Mouse (Mus musculus): ENCODE results near the gene Rgs9bp. TPM values are rescaled to one million over a fixed set of nuclear protein-coding genes. Genes with fewer than 3 reads are reported as not detected.
"Not testable (repeated sequence)": the region's sequence is repeated elsewhere in the genome, so short reads cannot be mapped to it uniquely, and the experiment has no call there.

Rgs9bp gene
- polyA plus RNA-seq, 1 experiment from 2014 or later, result 0.25 TPM

DNA sequence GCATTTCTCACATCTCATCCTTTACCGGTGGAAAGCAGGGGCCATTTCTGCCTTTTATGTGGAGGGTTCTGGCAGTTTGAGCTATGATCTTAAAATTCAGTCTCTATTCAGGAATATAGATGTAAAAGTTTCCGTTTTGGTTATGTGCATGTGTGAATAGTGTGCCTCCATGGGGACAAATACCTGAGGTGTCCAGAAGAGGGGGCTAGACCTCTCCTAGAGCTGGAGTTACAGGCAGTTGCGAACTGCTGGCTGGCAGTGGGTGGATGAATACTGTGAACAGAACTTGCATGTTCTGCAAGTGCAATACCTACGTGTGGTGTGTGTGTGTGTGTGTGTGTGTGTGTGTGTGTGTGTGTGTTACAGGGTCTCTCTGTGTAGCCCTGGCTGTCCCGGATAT is 2.7 kb downstream of the Rgs9bp start:
- ATAC-seq (replicated peaks; ENCODE audit: insufficient number of reproducible peaks, insufficient read depth, low FRiP score, low read depth), result no peak
- H3K9me3 ChIP-seq (replicated peaks), result no peaks in the 10 kb centered on the region
- H3K36me3 ChIP-seq, result no peaks in the 10 kb centered on the region
- peaks cover 26% of the 10 kb centered on the region for H3K27me3 ChIP-seq
- WGBS, result 68% methylated on average over 5 of the region's 5 CpGs
- no peak overlapping the region for H3K27ac ChIP-seq
- no peak overlapping the region for H3K4me3 ChIP-seq
- no peak overlapping the region for H3K9ac ChIP-seq
- H3K4me2 ChIP-seq, result no peak overlapping the region
- H3K4me1 ChIP-seq (replicated peaks), result peaks cover 27% of the 10 kb centered on the region

DNA sequence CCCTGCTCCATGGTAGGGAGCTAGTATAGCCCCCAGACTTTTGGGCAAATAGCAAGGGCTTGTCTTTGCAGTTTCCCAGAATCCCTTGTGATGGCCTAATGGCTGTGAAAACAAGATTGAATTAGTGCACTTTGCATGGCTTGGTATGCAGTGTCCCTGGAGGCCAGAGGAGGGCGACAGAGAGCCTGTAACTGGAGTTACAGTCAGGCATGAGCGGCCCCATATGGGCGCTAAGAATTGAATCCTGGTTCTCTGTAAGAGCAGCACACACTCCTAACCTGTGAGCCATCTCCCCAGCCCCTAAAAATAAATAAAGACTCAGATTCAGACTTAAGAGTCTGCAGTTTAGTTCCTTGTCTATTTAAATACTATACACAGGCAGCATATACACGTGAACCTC is 5.5 kb downstream of the Rgs9bp start:
- no peaks in the 10 kb centered on the region for H3K9me3 ChIP-seq (replicated peaks)
- H3K4me2 ChIP-seq, result no peak overlapping the region
- WGBS, result 32% methylated on average over 4 of the region's 4 CpGs
- no peaks in the 10 kb centered on the region for H3K36me3 ChIP-seq
- no peak overlapping the region for H3K9ac ChIP-seq
- peaks cover 29% of the 10 kb centered on the region for H3K27me3 ChIP-seq
- no peak overlapping the region for H3K4me3 ChIP-seq
- H3K27ac ChIP-seq, result no peak overlapping the region
- ATAC-seq (replicated peaks; ENCODE audit: insufficient number of reproducible peaks, insufficient read depth, low FRiP score, low read depth), result no peak
- peaks cover 14% of the 10 kb centered on the region for H3K4me1 ChIP-seq (replicated peaks)

DNA sequence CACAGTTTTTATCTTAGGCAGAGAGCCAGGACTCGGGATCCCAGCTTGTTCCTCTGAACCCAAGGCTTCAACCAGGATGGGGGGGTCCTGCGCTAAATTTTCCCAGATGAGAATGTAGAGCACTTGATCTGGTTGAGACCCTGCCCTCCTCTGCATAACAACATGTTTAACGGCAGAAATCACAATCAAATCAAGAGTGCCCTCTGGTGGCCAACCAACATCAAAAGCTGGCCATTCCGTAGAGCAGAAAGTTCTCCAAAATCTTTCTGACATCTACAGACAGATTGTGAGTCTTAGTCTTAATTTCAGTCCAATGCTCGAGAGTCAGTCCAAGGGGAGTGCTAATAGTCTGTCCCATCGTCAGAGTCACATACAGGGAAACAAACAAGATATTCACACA is 14.5 kb downstream of the Rgs9bp start:
- H3K9me3 ChIP-seq (replicated peaks); H3K4me1 ChIP-seq (replicated peaks); ATAC-seq (replicated peaks; ENCODE audit: insufficient number of reproducible peaks, insufficient read depth, low FRiP score, low read depth); H3K27me3 ChIP-seq; H3K36me3 ChIP-seq; H3K9ac ChIP-seq; H3K4me3 ChIP-seq; H3K4me2 ChIP-seq; H3K27ac ChIP-seq: not testable (repeated sequence)
- WGBS, result 28% methylated on average over 6 of the region's 6 CpGs

DNA sequence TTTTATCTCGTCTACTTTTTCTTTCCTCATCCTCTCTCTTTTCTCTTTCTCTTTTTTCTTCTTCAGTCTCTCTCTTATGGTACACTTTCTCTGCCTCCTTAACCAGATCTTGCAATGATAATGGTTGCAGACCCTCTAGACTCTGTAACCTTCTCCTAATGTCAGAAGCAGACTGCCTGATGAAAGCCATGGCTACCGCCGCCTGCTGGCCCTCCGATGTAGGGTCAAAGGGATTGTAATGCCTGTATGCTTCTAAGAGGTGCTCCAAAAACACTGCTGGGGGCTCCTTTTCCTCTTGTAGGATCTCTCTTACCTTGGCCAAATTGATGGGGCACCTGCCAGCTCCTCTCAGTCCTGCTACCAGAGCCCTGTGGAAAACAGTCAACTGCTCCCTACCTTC is 15.7 kb downstream of the Rgs9bp start:
- H3K4me3 ChIP-seq; H3K9ac ChIP-seq; H3K27ac ChIP-seq; H3K4me1 ChIP-seq (replicated peaks); H3K9me3 ChIP-seq (replicated peaks); H3K27me3 ChIP-seq; ATAC-seq (replicated peaks; ENCODE audit: insufficient number of reproducible peaks, insufficient read depth, low FRiP score, low read depth); H3K36me3 ChIP-seq; H3K4me2 ChIP-seq: not testable (repeated sequence)
- WGBS, result 83% methylated on average over 4 of the region's 4 CpGs

DNA sequence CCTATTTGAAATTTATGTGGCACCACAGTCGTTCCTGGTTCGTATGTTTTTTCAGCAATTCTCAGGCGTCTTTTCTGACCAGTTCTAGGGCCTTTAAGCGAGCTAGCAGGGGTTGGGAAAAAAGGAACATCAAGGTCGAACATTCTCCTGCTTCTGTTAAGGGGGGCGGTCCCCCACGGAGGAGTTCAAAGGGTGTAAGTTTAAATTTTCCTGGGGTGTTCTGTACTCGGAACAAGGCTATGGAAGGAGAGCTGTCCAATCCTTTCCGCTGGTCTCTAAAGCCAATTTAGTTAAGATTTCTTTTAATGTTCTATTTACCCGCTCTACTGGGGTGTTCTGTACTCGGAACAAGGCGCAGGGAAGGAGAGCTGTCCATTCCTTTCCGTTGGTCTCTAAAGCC is 19.4 kb downstream of the Rgs9bp start:
- H3K9me3 ChIP-seq (replicated peaks); H3K4me3 ChIP-seq; H3K27ac ChIP-seq; H3K4me1 ChIP-seq (replicated peaks); ATAC-seq (replicated peaks; ENCODE audit: insufficient number of reproducible peaks, insufficient read depth, low FRiP score, low read depth); H3K9ac ChIP-seq; H3K27me3 ChIP-seq; H3K4me2 ChIP-seq; H3K36me3 ChIP-seq: not testable (repeated sequence)
- 82% methylated on average over 13 of the region's 13 CpGs for WGBS

DNA sequence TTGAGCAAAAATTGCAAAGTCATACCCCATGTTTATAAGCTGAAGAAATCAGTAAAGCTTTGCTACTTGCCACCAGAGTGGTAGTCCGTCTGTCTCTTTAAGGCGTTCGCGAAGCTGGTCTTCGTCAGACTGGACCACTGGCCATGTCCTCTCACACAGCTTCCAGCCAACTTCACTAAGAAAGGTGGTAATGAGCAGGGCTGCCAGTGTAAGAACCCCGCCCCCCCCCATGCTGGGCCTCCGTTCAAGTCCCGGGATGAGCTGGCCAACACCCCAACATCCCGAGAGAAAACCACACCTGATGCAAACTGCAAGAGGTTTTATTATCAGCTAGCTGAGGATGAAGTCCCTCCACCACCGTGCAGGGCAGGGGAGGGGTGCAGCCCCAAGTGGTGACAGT is 20.5 kb downstream of the Rgs9bp start:
- H3K27ac ChIP-seq; ATAC-seq (replicated peaks; ENCODE audit: insufficient number of reproducible peaks, insufficient read depth, low FRiP score, low read depth); H3K27me3 ChIP-seq; H3K4me2 ChIP-seq; H3K4me3 ChIP-seq; H3K4me1 ChIP-seq (replicated peaks); H3K9ac ChIP-seq; H3K9me3 ChIP-seq (replicated peaks); H3K36me3 ChIP-seq: not testable (repeated sequence)
- 70% methylated on average over 10 of the region's 10 CpGs for WGBS

GRCm38 (mm10) chr7:35564067-35564865 is 21.1 kb downstream of the Rgs9bp start:
- Histone ChIP-seq H3K9ac (no peak overlapping the region), H3K4me2 (no peak overlapping the region), H3K36me3 (no peaks in the 10 kb centered on the region), H3K9me3 (replicated peaks) (no peaks in the 10 kb centered on the region), H3K27me3 (no peaks in the 10 kb centered on the region), H3K4me3 (no peak overlapping the region), H3K4me1 (replicated peaks) (no peaks in the 10 kb centered on the region), H3K27ac (no peak overlapping the region)
- 76% methylated on average over 2 of the region's 2 CpGs for WGBS
- no peak for ATAC-seq (replicated peaks; ENCODE audit: insufficient number of reproducible peaks, insufficient read depth, low FRiP score, low read depth)

DNA sequence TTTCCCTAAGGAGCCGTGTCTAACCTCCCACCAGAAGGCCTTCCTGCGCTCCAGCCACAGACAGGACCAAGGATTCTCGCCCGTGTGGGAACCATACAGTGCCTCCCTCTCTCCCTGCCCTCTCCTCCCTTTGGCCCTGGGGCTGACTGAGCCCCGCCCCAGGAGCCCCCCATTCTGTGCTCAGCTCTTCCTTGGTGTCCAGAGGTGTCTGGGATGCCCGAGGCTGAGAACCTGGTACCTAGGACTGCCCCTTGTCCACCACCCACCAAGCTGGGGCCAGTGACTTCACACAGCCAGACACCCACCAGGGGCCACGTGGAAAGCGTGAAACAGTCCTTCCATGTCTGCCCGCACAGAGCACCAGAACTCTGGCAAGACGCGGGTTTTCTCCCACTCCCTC is 22.3 kb downstream of the Rgs9bp start:
- no peak overlapping the region for H3K4me2 ChIP-seq
- no peaks in the 10 kb centered on the region for H3K27me3 ChIP-seq
- no peaks in the 10 kb centered on the region for H3K36me3 ChIP-seq
- no peak overlapping the region for H3K9ac ChIP-seq
- 60% methylated on average over 11 of the region's 11 CpGs for WGBS
- no peak overlapping the region for H3K27ac ChIP-seq
- no peak for ATAC-seq (replicated peaks; ENCODE audit: insufficient number of reproducible peaks, insufficient read depth, low FRiP score, low read depth)
- no peaks in the 10 kb centered on the region for H3K4me1 ChIP-seq (replicated peaks)
- no peaks in the 10 kb centered on the region for H3K9me3 ChIP-seq (replicated peaks)
- no peak overlapping the region for H3K4me3 ChIP-seq

GRCm38 (mm10) chr7:35559838-35560237 is 25.5 kb downstream of the Rgs9bp start:
- Histone ChIP-seq H3K36me3 (no peaks in the 10 kb centered on the region), H3K4me2 (no peak overlapping the region), H3K4me1 (replicated peaks) (peaks cover 9% of the 10 kb centered on the region; the same call in 1 of the 2 replicates), H3K27ac (no peak overlapping the region), H3K9ac (no peak overlapping the region), H3K27me3 (no peaks in the 10 kb centered on the region), H3K9me3 (replicated peaks) (no peaks in the 10 kb centered on the region), H3K4me3 (no peak overlapping the region)
- no peak for ATAC-seq (replicated peaks; ENCODE audit: insufficient number of reproducible peaks, insufficient read depth, low FRiP score, low read depth)
- WGBS, result 89% methylated on average over 3 of the region's 3 CpGs

DNA sequence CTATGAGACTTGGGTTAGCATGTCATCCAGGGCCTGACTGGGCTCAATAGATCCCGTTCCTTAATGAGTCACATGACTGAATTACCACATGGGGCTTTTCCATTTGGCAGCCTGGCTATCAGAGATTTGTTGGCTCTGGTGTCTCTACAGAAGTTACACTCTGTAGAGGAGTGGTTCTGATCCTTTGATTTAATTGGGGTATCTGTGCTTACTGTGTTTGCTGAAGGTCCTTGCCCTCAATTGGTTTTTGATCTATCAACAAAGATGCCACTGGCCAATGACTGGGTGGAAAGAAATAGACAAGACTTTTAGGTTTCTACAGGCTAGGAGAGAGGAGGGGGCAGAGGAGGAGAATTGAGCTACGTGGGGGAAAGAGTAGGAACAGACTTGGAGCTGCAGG is 26.7 kb downstream of the Rgs9bp start:
- Histone ChIP-seq H3K4me2 (no peak overlapping the region), H3K4me1 (replicated peaks) (peaks cover 15% of the 10 kb centered on the region; the same call in 1 of the 2 replicates), H3K27ac (no peak overlapping the region), H3K36me3 (no peaks in the 10 kb centered on the region), H3K4me3 (no peak overlapping the region), H3K9me3 (replicated peaks) (no peaks in the 10 kb centered on the region), H3K9ac (no peak overlapping the region), H3K27me3 (no peaks in the 10 kb centered on the region)
- ATAC-seq (replicated peaks; ENCODE audit: insufficient number of reproducible peaks, insufficient read depth, low FRiP score, low read depth), result no peak
- WGBS, result 45% methylated on average over 2 of the region's 2 CpGs

- no peaks in the 10 kb centered on the region for H3K27me3 ChIP-seq
- no peak overlapping the region for H3K9ac ChIP-seq
- H3K9me3 ChIP-seq (replicated peaks), result no peaks in the 10 kb centered on the region
- peaks cover 15% of the 10 kb centered on the region; the same call in 1 of the 2 replicates for H3K4me1 ChIP-seq (replicated peaks)
- ATAC-seq (replicated peaks; ENCODE audit: insufficient number of reproducible peaks, insufficient read depth, low FRiP score, low read depth), result no peak
- no peak overlapping the region for H3K27ac ChIP-seq
- H3K36me3 ChIP-seq, result no peaks in the 10 kb centered on the region
- no peak overlapping the region for H3K4me3 ChIP-seq
- H3K4me2 ChIP-seq, result no peak overlapping the region
- WGBS, result 54% methylated on average over 3 of the region's 3 CpGs
Measured at GRCm38 (mm10) chr7:35557577-35557976, 27.8 kb downstream of the Rgs9bp start.

DNA sequence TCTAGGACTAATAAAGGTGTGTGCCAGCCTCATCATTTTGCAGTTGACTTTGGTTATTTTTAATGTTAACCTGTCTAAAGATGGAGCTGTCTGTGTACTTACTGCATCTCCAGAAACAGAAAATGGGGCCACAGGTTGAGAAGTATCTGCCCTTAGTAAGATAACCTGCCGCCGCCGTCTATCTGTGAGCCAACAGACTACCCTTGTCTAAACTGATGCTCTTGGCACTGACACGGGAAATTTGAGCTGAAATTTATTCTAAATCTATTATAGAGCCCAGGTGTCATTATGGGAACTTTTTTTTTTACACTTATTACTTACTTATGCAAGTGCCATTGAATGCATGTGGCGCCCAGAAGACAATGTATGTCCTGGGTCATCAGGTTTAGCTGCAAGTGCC is 28.5 kb downstream of the Rgs9bp start:
- Histone ChIP-seq H3K9ac (no peak overlapping the region), H3K27ac (no peak overlapping the region)

More for the DNA sequence above, 28.5 kb downstream of the Rgs9bp start:
- Histone ChIP-seq H3K36me3 (no peaks in the 10 kb centered on the region), H3K27me3 (no peaks in the 10 kb centered on the region), H3K9me3 (replicated peaks) (no peaks in the 10 kb centered on the region), H3K4me2 (no peak overlapping the region), H3K4me1 (replicated peaks) (peaks cover 15% of the 10 kb centered on the region; the same call in 1 of the 2 replicates), H3K4me3 (no peak overlapping the region)
- no peak for ATAC-seq (replicated peaks; ENCODE audit: insufficient number of reproducible peaks, insufficient read depth, low FRiP score, low read depth)
- WGBS, result 82% methylated on average over 5 of the region's 5 CpGs

Measured in heart, embryonic 15.5 days (tissue).